Mouse (Mus musculus) limb, embryonic 13.5 days (tissue): ENCODE data around the gene Ryr3. TPM values are rescaled to one million over a fixed set of nuclear protein-coding genes. Genes with fewer than 3 reads are reported as not detected.

Experiments used
- ATAC-seq: fragments of 200-750 bp; cut with Nextera tagmentation; 2 replicates; pipeline ENCODE4 v1.8.0; 2017; ENCODE audit warnings: low read depth, moderate number of reproducible peaks, moderate TSS enrichment; ENCODE audit not compliant: low FRiP score
- H3K27ac ChIP-seq: fragments of 300-500 bp; sonication (generic); 2 replicates; pipeline ENCODE4 v1.5.1; 2015; ENCODE audit warnings: inconsistent platforms, mild to moderate bottlenecking, moderate library complexity
- H3K27me3 ChIP-seq: fragments of 300-500 bp; sonication (generic); 2 replicates; pipeline ENCODE4 v1.6.1; 2015; ENCODE audit warnings: mild to moderate bottlenecking, inconsistent platforms
- H3K36me3 ChIP-seq: fragments of 300-500 bp; sonication (generic); 2 replicates; pipeline ENCODE4 v1.6.1; 2015; ENCODE audit warnings: inconsistent platforms, mild to moderate bottlenecking, moderate library complexity
- H3K4me1 ChIP-seq: fragments of 300-500 bp; sonication (generic); 2 replicates; pipeline ENCODE4 v1.6.1; 2015; ENCODE audit warnings: inconsistent platforms
- H3K4me2 ChIP-seq: fragments of 300-500 bp; sonication (generic); replicated peaks from 2 replicates; pipeline ENCODE4 v1.6.1; 2015; ENCODE audit warnings: inconsistent platforms, mild to moderate bottlenecking, moderate library complexity
- H3K4me3 ChIP-seq: fragments of 300-500 bp; sonication (generic); 2 replicates; pipeline ENCODE4 v1.5.1; 2015; ENCODE audit warnings: moderate library complexity, mild to moderate bottlenecking, inconsistent platforms
- H3K9ac ChIP-seq: fragments of 300-500 bp; sonication (generic); 2 replicates; pipeline ENCODE4 v1.6.1; 2015; ENCODE audit warnings: mild to moderate bottlenecking, inconsistent platforms
- H3K9me3 ChIP-seq: fragments of 300-500 bp; sonication (generic); 2 replicates; pipeline ENCODE4 v1.6.1; 2016; ENCODE audit warnings: inconsistent platforms
- WGBS: fragments of 180-500 bp; shearing (Covaris S2); methylation state at CpG from one replicate; pipeline ENCODE4 v1.1.7; 2015; 5-methylcytosine and 5-hydroxymethylcytosine counted together
- polyA plus RNA-seq: library from polyadenylated mRNA; unstranded; fragments of >200 nt; fragmentation: Nextera tagmentation; extraction: Ambion mirVana; gene quantifications from 2 replicates; pipeline ENCODE4 v1.2.1, GENCODE M21; 2015

The Ryr3 gene
- polyA plus RNA-seq, 1 experiment from 2014 or later: 0.98 TPM

- Histone ChIP-seq H3K9me3 (no peaks in the 10 kb centered on the region), H3K27ac (no peak overlapping the region), H3K4me2 (no peak overlapping the region), H3K27me3 (no peaks in the 10 kb centered on the region), H3K9ac (no peak overlapping the region), H3K36me3 (no peaks in the 10 kb centered on the region), H3K4me1 (0 out of 2 replicates have a peak, but pooled peaks cover 7% of the 10 kb centered on the region), H3K4me3 (no peak overlapping the region)
- 51% methylated on average over 1 of the region's 1 CpGs for WGBS
- ATAC-seq: no peak
Observed at GRCm38 (mm10) chr2:112676721-112677120, 540.2 kb downstream of the Ryr3 start.

DNA sequence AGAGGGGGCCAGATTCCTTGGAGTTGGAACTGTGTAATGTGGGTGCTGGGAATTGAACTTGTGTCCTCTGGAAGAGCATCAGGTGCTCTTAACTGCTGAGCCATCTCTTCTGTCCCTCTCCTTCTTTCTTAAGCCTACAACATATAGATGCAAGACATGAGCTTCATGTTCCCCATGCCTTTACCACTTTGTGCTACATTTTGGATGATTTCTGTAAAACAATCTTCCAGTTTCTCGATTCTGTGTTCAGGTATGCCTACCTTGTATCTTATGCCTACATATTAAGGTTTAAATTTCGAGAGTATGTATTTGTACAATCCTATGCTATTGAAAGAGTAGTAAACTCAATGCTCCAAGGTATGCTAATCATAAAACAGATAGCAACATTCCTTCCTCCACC, 540.7 kb downstream of the Ryr3 start:
- Histone ChIP-seq H3K9me3 (no peaks in the 10 kb centered on the region), H3K4me3 (no peak overlapping the region), H3K36me3 (no peaks in the 10 kb centered on the region), H3K4me2 (no peak overlapping the region), H3K27ac (no peak overlapping the region), H3K9ac (no peak overlapping the region), H3K4me1 (0 out of 2 replicates have a peak, but pooled peaks cover 7% of the 10 kb centered on the region), H3K27me3 (no peaks in the 10 kb centered on the region)
- 80% methylated on average over 2 of the region's 2 CpGs for WGBS
- no peak for ATAC-seq

- H3K9ac ChIP-seq: no peak overlapping the region
- H3K4me2 ChIP-seq: no peak overlapping the region
- H3K4me1 ChIP-seq: no peaks in the 10 kb centered on the region
- no peaks in the 10 kb centered on the region for H3K27me3 ChIP-seq
- no peaks in the 10 kb centered on the region for H3K36me3 ChIP-seq
- 82% methylated on average over 3 of the region's 3 CpGs for WGBS
- no peak for ATAC-seq
- H3K4me3 ChIP-seq: no peak overlapping the region
- H3K9me3 ChIP-seq: no peaks in the 10 kb centered on the region
- no peak overlapping the region for H3K27ac ChIP-seq
Observed at GRCm38 (mm10) chr2:112669461-112669860, 547.4 kb downstream of the Ryr3 start.

- Histone ChIP-seq H3K27ac (no peak overlapping the region), H3K36me3 (no peaks in the 10 kb centered on the region), H3K27me3 (no peaks in the 10 kb centered on the region), H3K4me3 (no peak overlapping the region), H3K4me1 (no peaks in the 10 kb centered on the region), H3K9me3 (no peaks in the 10 kb centered on the region), H3K9ac (no peak overlapping the region), H3K4me2 (no peak overlapping the region)
- WGBS: 62% methylated on average over 5 of the region's 5 CpGs
- no peak for ATAC-seq
Observed at GRCm38 (mm10) chr2:112656131-112656530, 560.8 kb downstream of the Ryr3 start.

DNA sequence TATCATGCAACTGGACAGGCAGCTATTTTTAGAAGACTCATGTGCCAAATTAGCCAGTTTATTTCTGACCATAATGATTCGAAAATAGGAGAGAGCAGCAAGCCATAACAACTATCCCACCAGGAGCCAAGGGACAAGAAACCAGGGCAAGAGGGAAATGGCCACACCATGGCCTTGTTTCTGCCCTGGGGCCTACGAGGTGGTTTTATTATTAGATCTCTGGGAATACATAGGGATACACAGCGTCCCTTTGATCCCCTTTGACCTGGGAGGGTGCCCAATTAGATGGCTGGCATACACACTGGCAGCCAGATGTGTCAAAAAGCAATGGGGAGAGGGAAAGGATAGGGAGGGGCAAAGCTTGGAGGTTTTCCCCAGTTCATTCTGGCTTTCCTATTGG, 563.1 kb downstream of the Ryr3 start:
- no peak overlapping the region for H3K9ac ChIP-seq
- H3K36me3 ChIP-seq: no peaks in the 10 kb centered on the region
- WGBS: 38% methylated on average over 3 of the region's 3 CpGs
- H3K9me3 ChIP-seq: no peaks in the 10 kb centered on the region
- no peak overlapping the region for H3K4me3 ChIP-seq
- H3K27me3 ChIP-seq: no peaks in the 10 kb centered on the region
- H3K27ac ChIP-seq: no peak overlapping the region
- ATAC-seq: no peak
- no peaks in the 10 kb centered on the region for H3K4me1 ChIP-seq
- H3K4me2 ChIP-seq: no peak overlapping the region

GRCm38 (mm10) chr2:112637206-112637605, 579.7 kb downstream of the Ryr3 start:
- no peaks in the 10 kb centered on the region for H3K4me1 ChIP-seq
- no peak overlapping the region for H3K27ac ChIP-seq
- ATAC-seq: no peak
- whole genome bisulfite sequencing: 94% methylated on average over 5 of the region's 5 CpGs
- no peak overlapping the region for H3K9ac ChIP-seq
- no peak overlapping the region for H3K4me3 ChIP-seq
- no peaks in the 10 kb centered on the region for H3K36me3 ChIP-seq
- no peaks in the 10 kb centered on the region for H3K27me3 ChIP-seq
- no peaks in the 10 kb centered on the region for H3K9me3 ChIP-seq
- no peak overlapping the region for H3K4me2 ChIP-seq

DNA sequence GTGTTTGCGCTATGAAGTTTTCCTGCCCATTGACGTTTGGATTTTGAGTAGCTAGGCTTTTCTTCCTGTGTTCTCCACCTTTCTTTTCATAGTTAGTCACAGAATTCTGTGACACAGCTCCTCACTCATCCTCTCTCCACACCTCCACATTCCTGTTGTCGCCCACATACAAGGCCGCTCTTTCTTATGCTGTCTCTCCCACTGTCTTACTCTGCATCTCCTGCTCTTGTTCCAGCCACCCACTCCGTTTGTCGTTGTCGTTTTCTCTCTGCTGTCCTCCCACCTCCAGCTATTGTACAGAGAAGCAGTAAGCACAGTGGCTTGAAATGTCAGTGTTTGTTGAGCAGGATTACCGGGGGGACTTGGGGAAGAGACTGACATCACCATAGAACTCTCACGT, 584.4 kb downstream of the Ryr3 start:
- Histone ChIP-seq H3K27ac (no peak overlapping the region), H3K9me3 (no peaks in the 10 kb centered on the region), H3K4me1 (no peaks in the 10 kb centered on the region), H3K36me3 (no peaks in the 10 kb centered on the region), H3K4me2 (no peak overlapping the region), H3K27me3 (no peaks in the 10 kb centered on the region), H3K4me3 (no peak overlapping the region), H3K9ac (no peak overlapping the region)
- 93% methylated on average over 9 of the region's 9 CpGs for WGBS
- ATAC-seq: no peak

GRCm38 (mm10) chr2:112630669-112631068, 586.2 kb downstream of the Ryr3 start:
- Histone ChIP-seq H3K9ac (no peak overlapping the region), H3K4me3 (no peak overlapping the region), H3K4me1 (no peaks in the 10 kb centered on the region), H3K9me3 (no peaks in the 10 kb centered on the region), H3K27me3 (no peaks in the 10 kb centered on the region), H3K27ac (no peak overlapping the region), H3K36me3 (no peaks in the 10 kb centered on the region), H3K4me2 (no peak overlapping the region)
- 80% methylated on average over 11 of the region's 11 CpGs for WGBS
- ATAC-seq: no peak

- 85% methylated on average over 3 of the region's 3 CpGs for WGBS
- Histone ChIP-seq H3K9me3 (no peaks in the 10 kb centered on the region), H3K27me3 (no peaks in the 10 kb centered on the region), H3K9ac (no peak overlapping the region), H3K4me2 (no peak overlapping the region), H3K4me1 (peaks cover 4% of the 10 kb centered on the region; the same call in 1 of the 2 replicates), H3K36me3 (no peaks in the 10 kb centered on the region), H3K4me3 (no peak overlapping the region), H3K27ac (no peak overlapping the region)
- ATAC-seq: no peak
Observed at GRCm38 (mm10) chr2:112625156-112625555, 591.7 kb downstream of the Ryr3 start.

DNA sequence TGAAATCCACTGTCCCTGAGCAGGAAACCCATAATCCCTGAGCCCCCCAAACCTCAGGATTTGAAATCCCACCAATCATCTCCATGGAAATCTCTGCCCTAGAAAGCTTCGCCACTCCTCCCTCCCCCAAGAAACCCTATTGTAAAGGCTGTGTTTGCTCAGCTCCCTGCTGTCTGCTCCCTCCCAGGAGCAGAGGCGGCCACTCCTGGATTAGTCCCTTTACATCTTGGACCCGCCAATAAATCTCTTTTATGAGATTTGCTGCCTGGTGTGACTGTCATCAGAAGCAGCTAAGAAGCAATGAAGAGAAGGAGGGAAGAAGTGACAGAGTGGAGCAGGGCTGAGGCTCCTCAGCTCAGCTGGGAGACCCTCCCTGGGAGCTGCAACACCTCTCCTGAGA, 599.7 kb downstream of the Ryr3 start:
- Histone ChIP-seq H3K4me1 (peaks cover 4% of the 10 kb centered on the region; the same call in 1 of the 2 replicates), H3K9me3 (no peaks in the 10 kb centered on the region)
- ATAC-seq: no peak

DNA sequence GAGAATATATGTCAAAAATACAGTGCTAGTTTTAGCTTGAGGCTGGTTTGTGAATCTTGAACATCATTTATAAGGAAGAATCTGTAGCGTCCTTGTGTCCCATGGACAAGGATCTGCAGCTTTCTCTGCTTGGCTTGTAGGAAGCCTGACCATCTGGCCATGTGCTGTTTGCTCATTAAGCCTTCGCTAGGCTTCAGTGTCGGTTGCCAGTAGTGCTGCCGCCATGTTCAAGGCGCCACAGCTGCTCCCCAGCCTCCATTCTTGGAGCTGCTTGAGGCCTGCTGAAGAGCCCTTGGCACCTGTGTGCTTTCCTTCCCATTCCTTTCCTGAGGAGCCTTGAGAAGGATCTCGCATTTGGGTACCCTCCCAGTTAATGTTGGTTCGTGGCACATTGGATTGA, 602.5 kb downstream of the Ryr3 start:
- Histone ChIP-seq H3K4me1 (no peaks in the 10 kb centered on the region), H3K36me3 (no peaks in the 10 kb centered on the region), H3K27ac (no peak overlapping the region), H3K27me3 (no peaks in the 10 kb centered on the region), H3K4me2 (no peak overlapping the region), H3K9ac (no peak overlapping the region), H3K4me3 (no peak overlapping the region), H3K9me3 (no peaks in the 10 kb centered on the region; the same call in 1 of the 2 replicates)
- no peak for ATAC-seq
- WGBS: 87% methylated on average over 7 of the region's 7 CpGs

More for the DNA sequence above, 599.7 kb downstream of the Ryr3 start:
- Histone ChIP-seq H3K27ac (no peak overlapping the region), H3K27me3 (no peaks in the 10 kb centered on the region), H3K9ac (no peak overlapping the region), H3K4me3 (no peak overlapping the region), H3K4me2 (no peak overlapping the region), H3K36me3 (no peaks in the 10 kb centered on the region)
- 18% methylated on average over 3 of the region's 3 CpGs for WGBS

DNA sequence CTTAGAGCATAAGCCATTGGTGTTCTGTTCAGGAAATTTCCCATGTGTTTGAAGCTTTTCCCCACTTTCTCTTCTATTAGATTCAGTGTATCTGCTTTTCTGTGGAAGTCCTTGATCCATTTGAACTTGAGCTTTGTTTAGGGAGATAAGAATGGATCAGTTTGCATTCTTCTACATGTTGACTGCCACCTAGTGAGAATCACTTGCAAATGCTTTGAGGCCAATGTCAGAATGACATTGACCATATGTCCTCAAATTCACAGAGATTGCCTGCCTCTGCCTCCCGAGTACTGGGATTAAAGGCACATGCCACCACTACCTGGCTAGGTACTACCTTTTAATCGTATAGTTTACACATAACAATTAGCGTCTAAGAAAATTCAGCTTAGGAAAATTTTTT, 604.3 kb downstream of the Ryr3 start:
- Histone ChIP-seq H3K36me3 (no peaks in the 10 kb centered on the region), H3K27me3 (no peaks in the 10 kb centered on the region), H3K4me2 (no peak overlapping the region), H3K27ac (no peak overlapping the region), H3K9ac (no peak overlapping the region), H3K4me3 (no peak overlapping the region), H3K9me3 (no peaks in the 10 kb centered on the region; the same call in 1 of the 2 replicates), H3K4me1 (no peaks in the 10 kb centered on the region)
- no peak for ATAC-seq
- WGBS: 76% methylated on average over 3 of the region's 3 CpGs

DNA sequence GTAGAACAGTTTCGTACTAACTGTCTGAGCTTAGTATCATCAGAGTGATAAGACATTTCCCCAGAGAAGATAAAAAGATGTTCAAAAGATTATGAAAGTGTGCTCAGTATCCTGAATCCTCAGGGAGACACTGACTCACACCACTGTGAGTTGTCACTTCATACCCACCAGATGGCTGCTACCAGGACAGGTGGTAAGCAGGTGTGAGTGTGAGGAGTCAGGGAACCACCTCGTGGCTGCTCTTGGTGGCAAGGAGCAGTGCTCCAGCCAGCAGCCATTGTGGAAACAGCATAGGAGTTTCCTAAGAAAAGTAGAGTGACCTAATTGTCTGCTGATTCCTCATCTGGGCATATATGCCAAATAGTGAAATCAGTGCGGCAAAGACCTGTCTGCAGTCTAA, 610.4 kb downstream of the Ryr3 start:
- Histone ChIP-seq H3K4me3 (no peak overlapping the region), H3K4me2 (no peak overlapping the region), H3K9ac (no peak overlapping the region), H3K4me1 (peaks cover 4% of the 10 kb centered on the region), H3K36me3 (no peaks in the 10 kb centered on the region), H3K9me3 (no peaks in the 10 kb centered on the region; the same call in 1 of the 2 replicates), H3K27ac (no peak overlapping the region), H3K27me3 (no peaks in the 10 kb centered on the region)
- WGBS: 81% methylated on average over 3 of the region's 3 CpGs
- no peak for ATAC-seq
